Mouse (Mus musculus): ENCODE results near the gene Glrx.
"Not testable (repeated sequence)": the region's sequence is repeated elsewhere in the genome, so short reads cannot be mapped to it uniquely, and the experiment has no call there.

The Glrx gene

DNA sequence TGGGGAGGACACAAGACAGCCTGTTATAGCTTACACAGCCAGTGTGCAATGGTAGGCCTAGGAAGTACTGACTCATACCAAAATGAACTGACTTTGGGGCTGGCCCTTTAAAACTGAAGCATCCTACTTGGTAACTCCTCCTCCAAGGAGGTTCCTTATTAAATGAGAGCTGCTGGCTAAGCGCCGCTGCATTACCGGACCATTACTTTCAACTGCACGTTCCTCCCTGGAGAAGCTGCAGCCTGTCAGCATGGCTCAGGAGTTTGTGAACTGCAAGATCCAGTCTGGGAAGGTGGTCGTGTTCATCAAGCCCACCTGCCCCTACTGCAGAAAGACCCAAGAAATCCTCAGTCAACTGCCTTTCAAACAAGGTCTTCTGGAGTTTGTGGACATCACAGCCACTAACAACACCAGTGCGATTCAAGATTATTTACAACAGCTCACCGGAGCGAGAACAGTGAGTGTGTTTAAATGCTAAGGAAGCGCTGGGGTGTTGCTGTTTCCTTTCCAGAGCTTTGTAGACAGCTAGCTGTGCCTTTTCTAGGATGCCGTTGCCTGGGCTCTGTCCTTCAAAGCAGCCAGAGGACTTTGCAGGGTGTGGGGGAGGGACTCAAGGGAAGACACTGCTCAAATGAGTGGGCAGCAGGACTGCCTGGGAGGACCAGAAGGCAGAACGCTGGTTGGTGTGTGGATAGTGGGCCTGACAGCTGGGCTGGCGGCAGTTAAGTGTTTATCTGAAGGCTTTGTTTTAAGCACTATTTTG, at the start of gene Glrx:
Gene Glrx, plus strand, starts transcription at position 150 of the 763 bp plus-strand sequence.
- DNase-seq (ENCODE audit: low read depth in 2 of 2, low spot score in 2 of 2), result peak in 1 of 2 experiments; percentile 31

DNA sequence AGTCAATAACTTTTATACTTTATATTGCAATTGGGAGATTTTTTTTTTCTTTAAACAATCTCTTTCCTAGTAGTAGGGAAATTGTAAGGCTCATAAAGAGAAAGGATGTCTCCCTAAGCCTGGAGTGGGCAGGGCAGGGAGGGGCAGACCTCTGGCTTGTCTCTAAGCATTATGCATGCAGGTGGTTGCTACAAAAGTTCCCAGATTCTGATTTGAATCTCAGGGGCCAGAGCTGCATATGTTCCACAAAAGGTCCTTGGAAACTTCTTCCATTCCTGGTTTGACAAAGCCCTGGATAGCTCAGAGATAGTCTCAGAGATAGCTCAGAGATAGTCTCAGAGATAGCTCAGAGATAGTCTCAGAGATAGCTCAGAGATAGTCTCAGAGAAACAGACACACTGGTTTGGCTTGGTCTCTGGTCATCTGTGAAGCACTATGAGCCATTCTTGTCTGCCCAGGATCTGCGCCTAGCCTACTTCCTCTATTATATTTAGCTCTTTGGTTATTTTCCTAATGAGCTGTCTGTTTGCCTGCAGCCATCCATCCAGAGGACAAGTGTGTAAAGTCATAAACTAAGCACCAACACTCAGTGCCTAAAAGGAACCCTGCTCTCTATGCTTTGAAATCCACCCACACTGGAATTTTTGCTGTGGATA, 49.0 kb upstream of the Glrx start:
- DNase-seq (ENCODE audit: low read depth in 2 of 2, low spot score in 2 of 2), result no peak

- DNase-seq (ENCODE audit: low read depth in 2 of 2, low spot score in 2 of 2), result no peak
Observed at GRCm38 (mm10) chr13:75793863-75794629, 45.6 kb upstream of the Glrx start.

DNA sequence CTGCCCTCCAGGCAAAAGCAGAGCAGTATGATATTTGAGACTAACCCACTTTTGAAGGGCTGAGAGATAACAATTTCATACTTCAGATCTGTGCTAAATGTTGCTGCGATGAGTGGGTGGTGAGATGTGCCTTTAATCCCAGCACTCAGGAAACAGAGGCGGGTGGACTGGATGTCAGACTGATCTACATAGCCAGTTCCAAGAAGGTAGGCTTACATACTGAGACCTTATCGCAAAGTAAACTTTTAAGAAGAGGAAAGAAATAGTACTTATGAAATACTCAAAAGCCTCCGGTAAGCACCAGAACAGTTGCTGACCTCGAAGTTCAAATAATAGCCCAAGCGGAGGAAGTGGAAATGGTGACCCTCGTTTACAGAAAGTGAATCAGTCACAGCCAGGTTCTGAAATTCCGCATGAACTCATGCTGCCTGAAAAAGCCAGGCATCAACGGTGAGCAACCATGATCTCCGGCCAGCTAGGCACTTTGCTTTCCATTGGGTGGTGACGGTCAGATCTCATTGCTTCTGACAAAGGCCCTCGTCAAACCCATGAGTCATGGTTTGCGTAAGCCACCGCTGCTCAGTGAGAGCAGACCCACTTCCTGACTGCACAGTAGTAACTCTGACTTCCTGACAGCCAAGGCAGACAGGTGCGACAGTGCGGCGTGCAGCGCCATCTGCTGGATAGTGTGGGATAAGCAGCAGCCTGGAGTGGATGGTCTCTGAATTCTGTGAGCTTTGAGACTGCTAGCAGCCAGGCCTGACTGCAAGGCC, 42.1 kb upstream of the Glrx start:
- peak; percentile 88 to 91 for DNase-seq (ENCODE audit: low read depth in 2 of 2, low spot score in 2 of 2)

DNA sequence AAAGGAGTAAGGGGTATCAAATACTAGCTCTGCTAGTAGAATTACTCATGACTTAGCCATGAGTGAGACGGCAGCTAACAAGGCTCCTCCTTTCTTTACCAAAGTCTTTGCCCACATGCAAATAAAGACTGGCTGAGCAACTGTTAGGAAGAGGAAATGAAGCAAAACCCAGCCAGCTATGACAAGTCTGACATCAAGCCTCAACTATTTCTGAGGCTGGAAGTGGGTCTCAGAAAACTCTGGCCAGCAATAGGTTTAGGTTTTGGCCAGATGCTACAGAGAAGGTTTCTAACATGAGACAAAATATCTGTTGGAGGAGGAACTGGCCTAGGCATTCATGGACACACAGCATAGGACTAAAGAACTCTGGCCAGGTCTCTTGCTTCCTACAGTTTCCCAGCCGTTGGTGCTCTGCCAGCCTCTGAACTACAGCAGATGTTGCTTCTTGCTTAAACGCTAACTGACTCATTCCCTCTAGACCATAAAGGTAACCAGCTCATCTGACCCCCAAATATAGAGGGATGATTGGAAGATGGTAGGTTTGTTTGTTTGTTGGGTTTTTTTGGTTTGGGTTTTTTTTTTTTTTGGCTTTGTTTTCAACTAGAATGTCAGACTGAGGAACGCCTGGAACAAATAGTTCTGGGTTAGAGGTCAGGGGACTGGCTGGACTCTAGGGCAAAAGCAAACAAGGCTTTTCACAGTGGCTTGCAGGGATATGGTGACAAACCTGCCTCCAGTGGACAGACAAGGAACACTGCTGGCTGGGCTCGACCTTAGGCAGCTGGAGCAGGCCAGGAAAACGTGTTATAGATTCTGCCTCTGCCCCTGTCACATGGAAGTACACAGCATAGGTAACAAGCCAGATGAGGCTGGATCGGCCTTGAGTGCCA, 41.0 kb upstream of the Glrx start:
- DNase-seq (ENCODE audit: low read depth in 2 of 2, low spot score in 2 of 2), result no peak

DNA sequence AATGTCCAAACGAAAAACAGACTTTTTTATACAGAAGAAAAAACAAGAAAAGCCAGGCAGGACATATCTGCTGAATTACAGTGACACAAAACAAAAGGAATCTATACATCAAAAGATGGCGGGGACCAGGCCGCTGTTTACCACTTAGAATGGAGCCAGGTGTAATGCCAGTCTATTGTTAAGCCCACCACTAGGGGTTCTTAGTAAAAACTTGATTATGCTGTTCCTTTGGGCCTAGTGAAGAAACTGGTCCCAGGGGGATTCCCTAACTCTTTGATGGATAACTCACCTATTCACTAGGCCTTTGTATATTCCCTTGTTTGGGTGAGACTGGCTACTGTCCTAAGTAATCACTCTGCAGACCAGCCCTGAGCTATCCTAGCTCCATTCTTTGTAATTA, 40.2 kb upstream of the Glrx start:
- DNase-seq (ENCODE audit: low read depth in 2 of 2, low spot score in 2 of 2), result no peak

GRCm38 (mm10) chr13:75807969-75808368, 31.7 kb upstream of the Glrx start:
- DNase-seq (ENCODE audit: low read depth in 2 of 2, low spot score in 2 of 2), result no peak

DNA sequence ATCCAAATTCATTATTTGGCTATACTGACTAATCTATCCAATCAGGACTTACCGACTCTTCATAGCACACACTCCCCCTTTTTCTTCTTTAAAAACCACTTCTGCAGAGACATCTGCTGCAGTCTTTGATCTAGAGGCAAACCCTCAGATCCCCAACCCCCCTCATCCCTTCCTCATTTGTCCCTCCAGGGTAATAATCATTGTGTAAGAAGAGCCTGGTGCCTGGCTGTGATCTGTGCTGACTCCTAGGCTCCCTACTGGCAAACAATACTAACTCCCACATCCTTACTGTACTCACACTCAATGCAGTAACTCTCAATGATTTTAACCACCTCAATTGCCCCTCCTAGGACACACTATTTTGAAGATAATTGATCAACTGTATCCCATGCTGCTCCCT, 29.7 kb upstream of the Glrx start:
- no peak for DNase-seq (ENCODE audit: low read depth in 2 of 2, low spot score in 2 of 2)

DNA sequence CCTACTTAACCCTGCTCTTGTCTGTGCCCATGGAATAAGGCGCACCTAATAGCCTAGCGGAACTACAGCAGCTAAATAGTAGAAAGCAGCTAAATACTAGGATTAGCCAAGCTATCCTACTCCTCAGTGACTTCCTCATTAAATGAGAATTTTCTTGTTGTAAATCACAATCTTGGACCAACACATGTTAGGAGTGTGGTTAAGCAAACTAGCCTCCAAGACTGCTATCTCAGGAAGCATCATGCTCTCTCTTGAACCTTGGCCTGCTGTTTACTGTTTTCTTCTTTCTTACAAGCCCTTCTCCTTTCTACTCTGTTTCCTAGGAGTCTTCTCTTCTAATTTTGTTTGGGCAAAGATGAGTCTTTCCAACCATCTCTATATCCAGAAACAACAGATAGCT, 22.5 kb upstream of the Glrx start:
- no peak for DNase-seq (ENCODE audit: low read depth in 2 of 2, low spot score in 2 of 2)

DNA sequence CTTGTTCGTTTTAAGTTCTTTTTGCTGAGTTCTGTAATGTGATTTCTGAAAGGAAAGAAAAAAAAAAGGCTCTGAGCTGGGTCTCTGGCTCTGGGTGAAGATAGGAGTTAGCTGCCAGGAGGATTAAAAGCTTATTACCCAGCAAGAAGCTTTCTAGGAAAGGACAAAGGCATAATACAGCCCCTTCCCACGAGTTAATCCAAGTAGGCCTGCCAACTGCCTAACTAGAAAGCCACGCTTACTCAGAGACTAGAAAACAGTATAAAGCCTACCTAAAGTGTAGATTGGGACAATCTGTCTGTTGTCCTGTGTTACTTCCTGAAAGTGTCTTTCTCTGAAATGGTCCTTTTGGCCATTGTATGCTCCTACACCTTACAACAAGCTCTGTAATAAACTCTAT, 21.2 kb upstream of the Glrx start:
- no peak for DNase-seq (ENCODE audit: low read depth in 2 of 2, low spot score in 2 of 2)

- no peak for DNase-seq (ENCODE audit: low read depth in 2 of 2, low spot score in 2 of 2)
Observed at GRCm38 (mm10) chr13:75818945-75819706, 20.5 kb upstream of the Glrx start.

- no peak for DNase-seq (ENCODE audit: low read depth in 2 of 2, low spot score in 2 of 2)
Observed at GRCm38 (mm10) chr13:75819898-75820297, 19.8 kb upstream of the Glrx start.

GRCm38 (mm10) chr13:75822366-75822765, 17.3 kb upstream of the Glrx start:
- DNase-seq (ENCODE audit: low read depth in 2 of 2, low spot score in 2 of 2), result not testable (repeated sequence)

DNA sequence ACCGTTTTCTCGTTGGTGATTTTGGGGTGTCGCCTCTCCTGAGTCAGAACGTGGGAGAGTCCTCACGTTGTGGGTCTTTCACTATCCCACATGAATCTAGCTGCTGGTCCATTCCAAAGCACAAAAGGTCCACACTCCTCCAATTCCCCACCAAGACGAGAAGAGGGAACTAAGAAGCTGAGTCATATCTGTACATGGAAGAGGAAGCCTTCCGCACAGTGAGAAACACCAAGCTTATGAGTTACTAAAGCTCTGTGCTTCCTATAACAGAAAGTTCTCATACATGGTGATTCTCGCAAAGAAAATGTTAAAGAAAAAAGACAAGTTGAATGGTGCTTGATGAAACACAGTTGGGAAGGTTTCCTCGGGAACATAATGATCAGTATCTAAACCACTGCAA, 16.5 kb upstream of the Glrx start:
- DNase-seq (ENCODE audit: low read depth in 2 of 2, low spot score in 2 of 2), result no peak

- no peak for DNase-seq (ENCODE audit: low read depth in 2 of 2, low spot score in 2 of 2)
Observed at GRCm38 (mm10) chr13:75824611-75825319, 14.9 kb upstream of the Glrx start.

DNA sequence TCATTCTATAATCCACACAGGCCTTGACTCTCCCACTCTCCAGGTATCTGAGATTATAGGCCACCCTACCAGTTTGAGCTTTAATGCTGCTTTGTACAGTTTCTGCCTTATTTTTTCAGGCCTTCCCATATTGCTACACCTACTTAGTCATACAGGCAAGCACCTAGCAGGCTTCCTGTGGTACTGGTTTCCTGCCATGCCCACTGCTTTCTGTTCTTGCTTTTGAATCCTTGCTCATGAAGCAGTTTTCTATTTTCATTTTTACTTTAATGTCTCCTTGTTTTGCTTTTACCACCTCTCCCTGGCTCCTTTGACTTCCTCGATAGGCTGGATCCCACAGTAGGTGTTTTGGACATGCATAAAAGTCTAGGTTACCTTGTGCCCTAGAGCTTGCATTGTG, 14.3 kb upstream of the Glrx start:
- DNase-seq (ENCODE audit: low read depth in 2 of 2, low spot score in 2 of 2), result no peak

DNA sequence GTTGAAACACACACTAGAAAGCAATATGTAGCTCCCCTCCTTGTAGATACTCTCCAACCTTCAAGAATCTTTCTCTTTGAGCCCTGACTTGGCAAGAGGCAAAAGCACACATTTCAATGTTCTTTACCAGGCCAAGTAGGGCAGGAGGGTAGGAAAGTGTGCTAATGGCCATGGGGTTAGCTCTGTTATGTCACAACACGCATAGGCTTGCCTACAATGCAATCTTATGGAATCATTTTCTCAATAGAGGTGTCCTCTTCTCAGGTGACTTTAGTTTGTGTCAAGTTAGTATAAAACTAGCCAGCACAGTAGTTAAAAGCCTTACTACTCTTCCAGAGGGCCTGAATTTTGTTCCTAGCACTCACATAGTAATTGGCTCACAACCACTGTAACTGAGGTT, 9.0 kb upstream of the Glrx start:
- DNase-seq (ENCODE audit: low read depth in 2 of 2, low spot score in 2 of 2), result no peak

DNA sequence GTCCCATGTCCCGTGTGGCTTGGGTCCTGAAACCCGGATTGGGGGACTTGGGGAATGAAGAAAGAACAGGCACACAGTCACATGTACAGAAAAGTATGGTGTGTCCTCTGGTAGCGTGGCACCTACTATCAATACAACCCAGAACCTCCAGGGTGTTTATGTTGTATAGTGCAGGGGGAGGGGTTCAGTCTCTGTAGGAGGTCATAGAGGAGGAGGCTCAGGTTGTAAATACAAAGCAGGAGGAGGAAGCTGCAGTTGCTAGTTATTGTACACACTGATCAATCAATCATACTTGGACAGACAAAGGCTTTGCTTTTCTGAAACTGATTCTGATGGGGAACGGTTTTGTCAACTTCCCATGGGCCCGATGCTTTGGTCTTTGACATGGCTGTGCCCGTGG, 8.0 kb upstream of the Glrx start:
- DNase-seq (ENCODE audit: low read depth in 2 of 2, low spot score in 2 of 2), result no peak

DNA sequence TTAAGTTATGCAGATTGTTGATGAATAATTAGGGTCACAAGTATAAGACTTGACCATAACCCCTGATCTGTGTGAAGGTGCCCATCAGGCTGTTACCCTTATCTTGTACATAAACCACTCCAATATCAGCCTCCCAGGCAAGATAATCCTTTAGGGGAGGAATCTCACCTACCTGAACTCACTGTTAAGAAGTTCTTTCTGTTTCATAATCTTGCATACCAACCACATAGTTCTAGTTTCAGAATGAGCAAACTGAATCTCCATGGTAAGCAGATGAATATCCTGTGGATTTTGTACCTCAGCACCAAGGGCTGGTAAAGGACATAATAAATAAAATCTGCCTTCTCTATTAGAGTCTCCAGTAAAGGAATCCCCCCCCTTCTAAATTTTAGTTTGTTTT, 7.0 kb upstream of the Glrx start:
- no peak for DNase-seq (ENCODE audit: low read depth in 2 of 2, low spot score in 2 of 2)

Data from CD8-positive naive resting alpha-beta T cell, adult 2 months (primary cell).